Mouse (Mus musculus): ENCODE data around the gene Aspscr1. TPM values are rescaled to one million over a fixed set of nuclear protein-coding genes. Genes with fewer than 3 reads are reported as not detected.

Gene Aspscr1
- polyA plus RNA-seq, 1 experiment from 2014 or later, result 124 TPM

- Histone ChIP-seq H3K4me3 (ENCODE audit: low read length) (peak overlapping the region; percentile 60), H3K36me3 (ENCODE audit: control insufficient read depth, insufficient read depth, low read length) (peaks cover 39% of the 10 kb centered on the region), H3K27ac (ENCODE audit: low read depth, low read length) (peak overlapping the region; percentile 76; the same call in 1 of the 2 replicates), H3K4me2 (replicated peaks; ENCODE audit: low read depth, low read length) (peak overlapping the region; percentile 97), H3K9me3 (ENCODE audit: control insufficient read depth, low read length) (no peaks in the 10 kb centered on the region), H3K27me3 (ENCODE audit: control insufficient read depth, insufficient read depth, low read length) (no peaks in the 10 kb centered on the region), H3K9ac (ENCODE audit: low read depth, low read length) (peak overlapping the region; percentile 71), H3K4me1 (ENCODE audit: control insufficient read depth, insufficient read depth, low read length) (peaks cover 19% of the 10 kb centered on the region)
- WGBS, result under 1% methylated on average over 38 of the region's 38 CpGs
- ATAC-seq (ENCODE audit: low FRiP score, low TSS enrichment), result peak; percentile 63
These were observed 40.2 kb downstream of the Aspscr1 start for GRCm38 (mm10) chr11:120712771-120713568.

- H3K9me3 ChIP-seq (ENCODE audit: control insufficient read depth, low read length), result no peaks in the 10 kb centered on the region
- peak within 1 kb of the TSS; percentile 97 for H3K4me2 ChIP-seq (replicated peaks; ENCODE audit: low read depth, low read length)
- peak; percentile 94 for ATAC-seq (ENCODE audit: low FRiP score, low TSS enrichment)
- peaks cover 44% of the 10 kb centered on the region for H3K36me3 ChIP-seq (ENCODE audit: control insufficient read depth, insufficient read depth, low read length)
- WGBS, result 3% methylated on average over 53 of the region's 53 CpGs
- peak within 1 kb of the TSS; percentile 76; the same call in 1 of the 2 replicates for H3K27ac ChIP-seq (ENCODE audit: low read depth, low read length)
- peaks cover 19% of the 10 kb centered on the region for H3K4me1 ChIP-seq (ENCODE audit: control insufficient read depth, insufficient read depth, low read length)
- peak within 1 kb of the TSS; percentile 76 for H3K9ac ChIP-seq (ENCODE audit: low read depth, low read length)
- H3K27me3 ChIP-seq (ENCODE audit: control insufficient read depth, insufficient read depth, low read length), result no peaks in the 10 kb centered on the region
- peak within 1 kb of the TSS; percentile 60 for H3K4me3 ChIP-seq (ENCODE audit: low read length)
These were observed 41.1 kb downstream of the Aspscr1 start, which contains the start of the genes Cenpx and Lrrc45 for GRCm38 (mm10) chr11:120713580-120714518. Gene Cenpx (minus strand): TSS chr11:120713738. Gene Lrrc45 (plus strand): TSS chr11:120713925.

GRCm38 (mm10) chr11:120714546-120714945 lies 41.8 kb downstream of the Aspscr1 start:
- WGBS, result 48% methylated on average over 10 of the region's 10 CpGs
- peak overlapping the region; percentile 76 for H3K9ac ChIP-seq (ENCODE audit: low read depth, low read length)
- no peaks in the 10 kb centered on the region for H3K27me3 ChIP-seq (ENCODE audit: control insufficient read depth, insufficient read depth, low read length)
- H3K9me3 ChIP-seq (ENCODE audit: control insufficient read depth, low read length), result no peaks in the 10 kb centered on the region
- peaks cover 19% of the 10 kb centered on the region for H3K4me1 ChIP-seq (ENCODE audit: control insufficient read depth, insufficient read depth, low read length)
- peaks cover 45% of the 10 kb centered on the region for H3K36me3 ChIP-seq (ENCODE audit: control insufficient read depth, insufficient read depth, low read length)
- peak overlapping the region; percentile 60 for H3K4me3 ChIP-seq (ENCODE audit: low read length)
- no peak for ATAC-seq (ENCODE audit: low FRiP score, low TSS enrichment)
- H3K27ac ChIP-seq (ENCODE audit: low read depth, low read length), result no peak overlapping the region
- peak overlapping the region; percentile 96 for H3K4me2 ChIP-seq (replicated peaks; ENCODE audit: low read depth, low read length)

- Histone ChIP-seq H3K36me3 (ENCODE audit: control insufficient read depth, insufficient read depth, low read length) (peaks cover 42% of the 10 kb centered on the region), H3K4me1 (ENCODE audit: control insufficient read depth, insufficient read depth, low read length) (peaks cover 16% of the 10 kb centered on the region), H3K4me3 (ENCODE audit: low read length) (no peak overlapping the region), H3K9ac (ENCODE audit: low read depth, low read length) (0 out of 2 replicates have a peak overlapping the region, but pooled peaks have one; percentile 76), H3K4me2 (replicated peaks; ENCODE audit: low read depth, low read length) (no peak overlapping the region), H3K27me3 (ENCODE audit: control insufficient read depth, insufficient read depth, low read length) (no peaks in the 10 kb centered on the region), H3K9me3 (ENCODE audit: control insufficient read depth, low read length) (no peaks in the 10 kb centered on the region), H3K27ac (ENCODE audit: low read depth, low read length) (no peak overlapping the region)
- 95% methylated on average over 9 of the region's 9 CpGs for WGBS
- ATAC-seq (ENCODE audit: low FRiP score, low TSS enrichment), result no peak
These were observed 42.4 kb downstream of the Aspscr1 start for GRCm38 (mm10) chr11:120715131-120715530.

- H3K4me1 ChIP-seq (ENCODE audit: control insufficient read depth, insufficient read depth, low read length), result peaks cover 17% of the 10 kb centered on the region
- H3K4me3 ChIP-seq (ENCODE audit: low read length), result no peak overlapping the region
- peaks cover 36% of the 10 kb centered on the region for H3K36me3 ChIP-seq (ENCODE audit: control insufficient read depth, insufficient read depth, low read length)
- 86% methylated on average over 9 of the region's 9 CpGs for WGBS
- no peak overlapping the region for H3K4me2 ChIP-seq (replicated peaks; ENCODE audit: low read depth, low read length)
- H3K9ac ChIP-seq (ENCODE audit: low read depth, low read length), result no peak overlapping the region
- no peak overlapping the region for H3K27ac ChIP-seq (ENCODE audit: low read depth, low read length)
- no peak for ATAC-seq (ENCODE audit: low FRiP score, low TSS enrichment)
- no peaks in the 10 kb centered on the region for H3K9me3 ChIP-seq (ENCODE audit: control insufficient read depth, low read length)
- H3K27me3 ChIP-seq (ENCODE audit: control insufficient read depth, insufficient read depth, low read length), result no peaks in the 10 kb centered on the region
These were observed 46.5 kb downstream of the Aspscr1 start for GRCm38 (mm10) chr11:120719242-120719641.

- Histone ChIP-seq H3K9ac (ENCODE audit: low read depth, low read length) (no peak overlapping the region), H3K4me2 (replicated peaks; ENCODE audit: low read depth, low read length) (no peak overlapping the region), H3K4me1 (ENCODE audit: control insufficient read depth, insufficient read depth, low read length) (peaks cover 10% of the 10 kb centered on the region), H3K36me3 (ENCODE audit: control insufficient read depth, insufficient read depth, low read length) (peaks cover 36% of the 10 kb centered on the region), H3K27me3 (ENCODE audit: control insufficient read depth, insufficient read depth, low read length) (no peaks in the 10 kb centered on the region), H3K4me3 (ENCODE audit: low read length) (no peak overlapping the region), H3K27ac (ENCODE audit: low read depth, low read length) (no peak overlapping the region), H3K9me3 (ENCODE audit: control insufficient read depth, low read length) (no peaks in the 10 kb centered on the region)
- no peak for ATAC-seq (ENCODE audit: low FRiP score, low TSS enrichment)
- 91% methylated on average over 13 of the region's 13 CpGs for WGBS
These were observed 47.1 kb downstream of the Aspscr1 start for GRCm38 (mm10) chr11:120719841-120720376.

GRCm38 (mm10) chr11:120720450-120720849 lies 47.7 kb downstream of the Aspscr1 start:
- Histone ChIP-seq H3K27ac (ENCODE audit: low read depth, low read length) (no peak overlapping the region), H3K9ac (ENCODE audit: low read depth, low read length) (peak overlapping the region; percentile 70; the same call in 1 of the 2 replicates), H3K27me3 (ENCODE audit: control insufficient read depth, insufficient read depth, low read length) (no peaks in the 10 kb centered on the region), H3K36me3 (ENCODE audit: control insufficient read depth, insufficient read depth, low read length) (peaks cover 32% of the 10 kb centered on the region), H3K4me1 (ENCODE audit: control insufficient read depth, insufficient read depth, low read length) (peaks cover 10% of the 10 kb centered on the region), H3K4me3 (ENCODE audit: low read length) (peak overlapping the region; percentile 48; the same call in 1 of the 2 replicates), H3K9me3 (ENCODE audit: control insufficient read depth, low read length) (no peaks in the 10 kb centered on the region), H3K4me2 (replicated peaks; ENCODE audit: low read depth, low read length) (peak overlapping the region; percentile 98)
- peak; percentile 2; the same call in 1 of the 2 replicates for ATAC-seq (ENCODE audit: low FRiP score, low TSS enrichment)
- WGBS, result 10% methylated on average over 17 of the region's 17 CpGs

- under 1% methylated on average over 82 of the region's 90 CpGs for WGBS
- no peak within 1 kb of the TSS for H3K27ac ChIP-seq (ENCODE audit: low read depth, low read length)
These were observed 48.6 kb downstream of the Aspscr1 start, which contains the start of gene Rac3 for GRCm38 (mm10) chr11:120721124-120722066. Gene Rac3 (plus strand): TSS chr11:120721470.

More at GRCm38 (mm10) chr11:120721124-120722066, 48.6 kb downstream of the Aspscr1 start, which contains the start of gene Rac3:
- no peaks in the 10 kb centered on the region for H3K9me3 ChIP-seq (ENCODE audit: control insufficient read depth, low read length)
- ATAC-seq (ENCODE audit: low FRiP score, low TSS enrichment), result peak; percentile 81
- H3K36me3 ChIP-seq (ENCODE audit: control insufficient read depth, insufficient read depth, low read length), result peaks cover 27% of the 10 kb centered on the region
- peak within 1 kb of the TSS; percentile 98 for H3K4me2 ChIP-seq (replicated peaks; ENCODE audit: low read depth, low read length)
- H3K4me3 ChIP-seq (ENCODE audit: low read length), result peak within 1 kb of the TSS; percentile 48
- H3K4me1 ChIP-seq (ENCODE audit: control insufficient read depth, insufficient read depth, low read length), result peaks cover 13% of the 10 kb centered on the region
- H3K9ac ChIP-seq (ENCODE audit: low read depth, low read length), result peak within 1 kb of the TSS; percentile 70
- no peaks in the 10 kb centered on the region for H3K27me3 ChIP-seq (ENCODE audit: control insufficient read depth, insufficient read depth, low read length)
